Comparison of ENCODE assay signal across 8 mouse cellular contexts in genomic region chr11:107629504-107629903, GRCm38 (mm10).
DNase-seq lines count a peak whose midpoint lies in the region; ATAC-seq and TF ChIP-seq lines count a peak whose summit lies in the region.

No protein-coding gene starts in this region.

- no peaks in the 10 kb centered on the region for H3K4me1 ChIP-seq in kidney, embryonic 15.5 days
- H3K4me1 ChIP-seq in heart, adult 2 months (ENCODE audit: control insufficient read depth, insufficient read depth, low read length) = no peaks in the 10 kb centered on the region
- no peaks in the 10 kb centered on the region for H3K4me1 ChIP-seq in kidney, embryonic 14.5 days (ENCODE audit: control insufficient read depth, insufficient read depth, low read length)
- no peaks in the 10 kb centered on the region for H3K4me1 ChIP-seq in limb, embryonic 14.5 days (ENCODE audit: control insufficient read depth, insufficient read depth, low read length)

- no peak; the same call in 1 of the 2 replicates for ATAC-seq in kidney, embryonic 15.5 days (replicated peaks; ENCODE audit: low FRiP score)
- peak; percentile 46; the same call in 1 of the 2 replicates for ATAC-seq in kidney, embryonic 14.5 days (ENCODE audit: low FRiP score, low TSS enrichment)
- ATAC-seq in limb, embryonic 14.5 days (ENCODE audit: low FRiP score, low read depth) = peak; percentile 83; the same call in 1 of the 2 replicates

- H3K79me2 ChIP-seq in heart, adult 2 months (replicated peaks; ENCODE audit: control insufficient read depth, insufficient read depth, low read length) = no peaks in the 10 kb centered on the region

- no peaks in the 10 kb centered on the region for H3K27me3 ChIP-seq in kidney, embryonic 15.5 days
- H3K27me3 ChIP-seq in heart, adult 2 months (ENCODE audit: control insufficient read depth, insufficient read depth, low read length) = no peaks in the 10 kb centered on the region
- H3K27me3 ChIP-seq in kidney, embryonic 14.5 days (ENCODE audit: control insufficient read depth, insufficient read depth, low read length) = no peaks in the 10 kb centered on the region
- H3K27me3 ChIP-seq in limb, embryonic 14.5 days (ENCODE audit: control insufficient read depth, insufficient read depth, low read length) = no peaks in the 10 kb centered on the region

- 36% methylated on average over 4 of the region's 4 CpGs for WGBS in kidney, embryonic 15.5 days
- 34% methylated on average over 4 of the region's 4 CpGs for WGBS in heart, adult 2 months
- WGBS in kidney, embryonic 14.5 days = 47% methylated on average over 4 of the region's 4 CpGs
- 32% methylated on average over 4 of the region's 4 CpGs for WGBS in limb, embryonic 14.5 days

- peaks cover 68% of the 10 kb centered on the region for H3K36me3 ChIP-seq in kidney, embryonic 15.5 days
- H3K36me3 ChIP-seq in heart, adult 2 months (ENCODE audit: control insufficient read depth, insufficient read depth, low read length) = no peaks in the 10 kb centered on the region
- peaks cover 54% of the 10 kb centered on the region for H3K36me3 ChIP-seq in kidney, embryonic 14.5 days (ENCODE audit: control insufficient read depth, insufficient read depth, low read length)
- H3K36me3 ChIP-seq in limb, embryonic 14.5 days (ENCODE audit: control insufficient read depth, insufficient read depth, low read length) = peaks cover 47% of the 10 kb centered on the region

- intact Hi-C loops in heart, adult 2 months (cut with DNase I) = loop anchor here (1.0 kb wide), 1 partner anchor 224 kb away; no protein-coding TSS in a partner anchor

- peak; percentile 22 for DNase-seq in kidney, adult 11 months
- peak; percentile 41 for DNase-seq in embryo, embryonic 11.5 days (ENCODE audit: low read depth, low spot score)
- DNase-seq in heart, adult 2 months = peak; percentile 42 to 44
- DNase-seq in limb, embryonic 14.5 days (ENCODE audit: low spot score) = peak; percentile 67
- DNase-seq in neural tube, embryonic 10.5 days (ENCODE audit: extremely low spot score, low spot score) = peak; percentile 46
- peak; percentile 63 for DNase-seq in testis, postnatal 10 days (ENCODE audit: low spot score)

- H3K9me3 ChIP-seq in kidney, embryonic 15.5 days (replicated peaks) = no peaks in the 10 kb centered on the region
- no peaks in the 10 kb centered on the region for H3K9me3 ChIP-seq in kidney, embryonic 14.5 days (ENCODE audit: control insufficient read depth, low read length)
- no peaks in the 10 kb centered on the region for H3K9me3 ChIP-seq in limb, embryonic 14.5 days (ENCODE audit: control insufficient read depth, low read length)

- H3K27ac ChIP-seq in kidney, embryonic 15.5 days = no peak overlapping the region
- H3K27ac ChIP-seq in heart, adult 2 months = no peak overlapping the region
- no peak overlapping the region for H3K27ac ChIP-seq in kidney, embryonic 14.5 days (ENCODE audit: low read depth, low read length)
- no peak overlapping the region for H3K27ac ChIP-seq in limb, embryonic 14.5 days (replicated peaks; ENCODE audit: low read depth, low read length)

- H3K9ac ChIP-seq in kidney, embryonic 15.5 days = no peak overlapping the region
- no peak overlapping the region for H3K9ac ChIP-seq in heart, adult 2 months (ENCODE audit: low read depth, low read length)
- H3K9ac ChIP-seq in kidney, embryonic 14.5 days (ENCODE audit: low read depth, low read length) = no peak overlapping the region
- H3K9ac ChIP-seq in limb, embryonic 14.5 days (ENCODE audit: low read depth, low read length, severe bottlenecking) = no peak overlapping the region

- TF ChIP-seq EP300 in heart, adult 2 months (IDR thresholded peaks at IDR 0.05; ENCODE audit: insufficient read depth, low read depth, low read length) = 0 out of 2 replicates have a peak, but pooled peaks have one; percentile 46

- no peak overlapping the region for H3K4me3 ChIP-seq in kidney, embryonic 15.5 days (replicated peaks)
- no peak overlapping the region for H3K4me3 ChIP-seq in heart, adult 2 months
- H3K4me3 ChIP-seq in kidney, embryonic 14.5 days (ENCODE audit: low read length) = no peak overlapping the region
- no peak overlapping the region for H3K4me3 ChIP-seq in limb, embryonic 14.5 days (replicated peaks; ENCODE audit: low read length)

- TF ChIP-seq CTCF in heart, adult 2 months (IDR thresholded peaks at IDR 0.05) = peak; percentile 74

- TF ChIP-seq POLR2A in heart, adult 2 months (IDR thresholded peaks at IDR 0.05; ENCODE audit: insufficient read depth, low read depth, low read length) = no peak
- TF ChIP-seq POLR2A in limb, embryonic 14.5 days (IDR thresholded peaks at IDR 0.05; ENCODE audit: borderline replicate concordance, extremely low read depth, insufficient read depth, insufficient read length) = no peak

- no peak overlapping the region for H3K4me2 ChIP-seq in kidney, embryonic 15.5 days
- no peak overlapping the region for H3K4me2 ChIP-seq in kidney, embryonic 14.5 days (replicated peaks; ENCODE audit: low read depth, low read length)
- H3K4me2 ChIP-seq in limb, embryonic 14.5 days (replicated peaks; ENCODE audit: low read depth, low read length, severe bottlenecking) = no peak overlapping the region
